Mouse (Mus musculus) embryonic facial prominence, embryonic 12.5 days (tissue): ENCODE measurements at regions not wholly inside any gene's neighbourhood (a gene's known extent, or its start where the extent isn't known, plus 50 kb on each side); places are given as distances from the start of the nearest gene placed in this dataset.
"Not testable (repeated sequence)": the region's sequence is repeated elsewhere in the genome, so short reads cannot be mapped to it uniquely, and the experiment has no call there.

ENCODE experiments used
- ATAC-seq: fragments of 200-750 bp; cut with Nextera tagmentation; 2 replicates; pipeline ENCODE4 v1.8.0; 2017; ENCODE audit not compliant: insufficient number of reproducible peaks, insufficient read depth, low FRiP score, low TSS enrichment
- H3K27ac ChIP-seq: fragments of 300-500 bp; sonication (generic); 2 replicates; pipeline ENCODE4 v1.5.1; 2016; ENCODE audit warnings: mild to moderate bottlenecking
- H3K27me3 ChIP-seq: fragments of 300-500 bp; sonication (generic); 2 replicates; pipeline ENCODE4 v1.6.1; 2016; ENCODE audit warnings: mild to moderate bottlenecking, moderate library complexity
- H3K36me3 ChIP-seq: fragments of 300-500 bp; sonication (generic); 2 replicates; pipeline ENCODE4 v1.6.1; 2016; ENCODE audit warnings: mild to moderate bottlenecking
- H3K4me1 ChIP-seq: fragments of 300-500 bp; sonication (generic); 2 replicates; pipeline ENCODE4 v1.6.1; 2016
- H3K4me2 ChIP-seq: fragments of 300-500 bp; sonication (generic); replicated peaks from 2 replicates; pipeline ENCODE4 v1.6.1; 2016; ENCODE audit warnings: mild to moderate bottlenecking, moderate library complexity
- H3K4me3 ChIP-seq: fragments of 300-500 bp; sonication (generic); 2 replicates; pipeline ENCODE4 v1.5.1; 2016; ENCODE audit warnings: mild to moderate bottlenecking
- H3K9ac ChIP-seq: fragments of 300-500 bp; sonication (generic); 2 replicates; pipeline ENCODE4 v1.6.1; 2016; ENCODE audit warnings: mild to moderate bottlenecking, moderate library complexity
- H3K9me3 ChIP-seq: fragments of 300-500 bp; sonication (generic); 2 replicates; pipeline ENCODE4 v1.6.1; 2016; ENCODE audit warnings: mild to moderate bottlenecking, moderate library complexity
- WGBS: fragments of 180-500 bp; shearing (Covaris S2); methylation state at CpG from one replicate; pipeline ENCODE4 v1.1.7; 2016; 5-methylcytosine and 5-hydroxymethylcytosine counted together

DNA sequence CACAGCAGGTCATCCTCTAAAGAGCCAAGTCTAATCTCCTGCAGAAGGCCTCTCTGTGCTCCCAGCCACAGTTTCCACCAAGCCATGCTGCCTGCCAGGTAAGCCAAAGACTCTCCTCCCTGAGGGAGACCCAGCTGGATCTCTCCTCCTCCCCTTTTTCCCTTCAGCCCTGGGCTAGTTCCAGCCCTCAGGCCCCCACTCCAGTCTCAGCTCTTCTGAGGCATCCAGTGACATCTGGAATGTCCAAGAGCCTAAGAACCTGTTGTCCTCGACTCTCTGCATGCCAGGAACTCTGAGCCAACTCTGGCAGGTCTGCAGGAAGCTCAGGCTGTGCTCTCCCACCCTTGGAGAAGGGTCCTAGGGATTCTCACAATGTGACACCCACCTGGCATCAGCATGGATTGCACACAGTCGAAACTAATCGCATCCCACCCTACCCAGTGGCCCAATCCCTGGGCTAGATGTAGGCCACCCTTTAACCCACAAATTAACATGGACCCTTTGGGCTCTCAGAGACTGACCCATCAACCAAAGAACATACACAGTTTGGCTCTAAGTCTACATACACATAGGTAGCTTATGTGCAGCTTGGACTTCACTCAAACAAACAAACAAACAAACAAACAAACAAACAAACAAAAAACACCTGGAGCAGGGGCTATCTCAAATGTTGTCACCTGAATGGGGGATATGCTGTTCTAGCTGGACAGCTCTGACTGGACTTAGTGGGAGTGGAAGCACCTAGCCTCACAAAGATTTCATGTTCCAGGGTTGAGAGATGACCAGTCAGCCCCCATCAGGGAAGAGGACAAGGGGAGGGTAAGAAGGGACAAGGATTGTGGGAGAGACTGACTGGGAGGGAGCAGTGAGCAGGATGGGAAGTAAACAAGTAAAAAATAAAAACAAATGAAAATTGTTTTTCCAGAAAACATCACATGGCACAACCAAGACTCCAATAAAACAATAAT is 57.9 kb upstream of the Zfp709 start:
- ATAC-seq: peak; percentile 65
- 60% methylated on average over 3 of the region's 3 CpGs for WGBS

GRCm38 (mm10) chr8:71822749-71823148 is 59.1 kb upstream of the Zfp709 start:
- H3K4me2 ChIP-seq, ATAC-seq, H3K9me3 ChIP-seq, H3K4me3 ChIP-seq, H3K27ac ChIP-seq, H3K9ac ChIP-seq, H3K27me3 ChIP-seq, H3K4me1 ChIP-seq, H3K36me3 ChIP-seq: not testable (repeated sequence)
- WGBS: 64% methylated on average over 1 of the region's 1 CpGs

More for the DNA sequence above, 57.9 kb upstream of the Zfp709 start:
- not testable (repeated sequence) for H3K9ac ChIP-seq, H3K4me2 ChIP-seq, H3K4me3 ChIP-seq, H3K27ac ChIP-seq, H3K9me3 ChIP-seq, H3K4me1 ChIP-seq, H3K27me3 ChIP-seq, H3K36me3 ChIP-seq

DNA sequence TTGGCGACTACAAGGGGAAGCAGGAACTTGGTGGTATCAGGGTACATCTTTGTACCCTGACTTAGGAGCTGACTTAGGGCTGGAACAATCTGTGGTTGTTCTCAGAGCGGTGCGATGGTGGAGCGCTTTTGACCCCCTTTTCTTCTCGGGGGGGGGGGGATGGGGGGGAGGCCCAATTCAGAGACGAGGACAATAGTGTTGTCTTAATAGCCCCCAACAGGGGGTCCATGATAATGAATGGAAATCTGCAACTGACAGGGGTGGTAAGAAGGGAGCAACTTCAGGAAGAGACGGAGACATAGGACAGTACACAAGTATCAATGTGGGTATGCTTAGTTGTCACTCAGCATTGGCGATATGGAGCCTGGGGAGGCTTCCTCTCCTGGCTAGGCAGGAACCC is 61.9 kb upstream of the Zfp709 start:
- peak; percentile 69 for ATAC-seq
- H3K9ac ChIP-seq, H3K4me3 ChIP-seq, H3K27me3 ChIP-seq, H3K36me3 ChIP-seq, H3K4me2 ChIP-seq, H3K27ac ChIP-seq, H3K9me3 ChIP-seq, H3K4me1 ChIP-seq: not testable (repeated sequence)
- WGBS: 83% methylated on average over 8 of the region's 8 CpGs

GRCm38 (mm10) chr8:71819381-71819780 is 62.4 kb upstream of the Zfp709 start:
- 87% methylated on average over 9 of the region's 9 CpGs for WGBS
- H3K4me1 ChIP-seq, H3K4me3 ChIP-seq, H3K9me3 ChIP-seq, H3K27me3 ChIP-seq, H3K27ac ChIP-seq, H3K9ac ChIP-seq, H3K4me2 ChIP-seq, H3K36me3 ChIP-seq: not testable (repeated sequence)
- ATAC-seq: peak; percentile 77

DNA sequence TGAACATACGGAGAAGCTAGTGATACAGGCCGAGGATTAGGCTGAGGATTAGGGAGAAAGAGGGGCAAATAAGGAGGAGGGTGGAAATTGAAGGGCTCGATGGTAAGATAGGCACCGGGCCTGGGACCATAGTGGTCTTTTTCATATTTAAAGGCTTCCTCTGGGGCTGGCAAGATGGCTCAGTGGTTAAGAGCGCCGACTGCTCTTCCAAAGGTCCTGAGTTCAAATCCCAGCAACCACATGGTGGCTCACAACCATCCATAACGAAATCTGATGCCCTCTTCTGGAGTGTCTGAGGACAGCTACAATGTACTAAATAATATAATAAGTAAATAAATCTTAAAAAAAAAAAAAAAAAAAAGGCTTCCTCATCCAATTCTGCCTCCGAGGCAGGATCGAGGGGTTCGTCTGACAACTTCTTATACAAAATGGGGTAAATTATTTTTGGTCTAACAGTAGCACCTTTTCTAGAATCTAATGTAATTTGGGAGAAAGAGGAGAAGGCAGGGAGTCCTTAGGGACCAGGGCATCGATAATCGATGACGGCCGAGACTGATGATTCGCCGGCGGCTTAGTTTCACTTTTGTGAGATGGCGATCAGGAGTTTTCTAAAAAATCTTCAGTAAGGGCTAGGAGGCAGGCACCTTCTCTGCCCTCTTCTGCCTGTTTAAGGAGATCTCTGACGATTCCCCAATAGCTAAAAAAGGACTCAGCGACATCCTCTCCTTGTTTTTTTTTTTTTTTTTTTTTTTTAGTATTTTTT is 65.4 kb upstream of the Zfp709 start:
- WGBS: 89% methylated on average over 20 of the region's 20 CpGs
- ATAC-seq, H3K9me3 ChIP-seq, H3K36me3 ChIP-seq, H3K9ac ChIP-seq, H3K4me3 ChIP-seq, H3K27me3 ChIP-seq, H3K27ac ChIP-seq, H3K4me2 ChIP-seq, H3K4me1 ChIP-seq: not testable (repeated sequence)

- H3K4me2 ChIP-seq, H3K36me3 ChIP-seq, H3K9me3 ChIP-seq, H3K4me3 ChIP-seq, H3K27ac ChIP-seq, H3K9ac ChIP-seq, H3K4me1 ChIP-seq, H3K27me3 ChIP-seq, ATAC-seq: not testable (repeated sequence)
- WGBS: 93% methylated on average over 5 of the region's 5 CpGs
These were observed 66.0 kb upstream of the Zfp709 start for GRCm38 (mm10) chr8:71815813-71816212.

GRCm38 (mm10) chr8:71814740-71815514 is 66.9 kb upstream of the Zfp709 start:
- H3K36me3 ChIP-seq, H3K4me2 ChIP-seq, ATAC-seq, H3K9me3 ChIP-seq, H3K27me3 ChIP-seq, H3K4me3 ChIP-seq, H3K4me1 ChIP-seq, H3K27ac ChIP-seq, H3K9ac ChIP-seq: not testable (repeated sequence)
- 88% methylated on average over 14 of the region's 14 CpGs for WGBS

- not testable (repeated sequence) for H3K9me3 ChIP-seq, ATAC-seq, H3K27ac ChIP-seq, H3K4me3 ChIP-seq, H3K27me3 ChIP-seq, H3K4me1 ChIP-seq, H3K9ac ChIP-seq, H3K4me2 ChIP-seq, H3K36me3 ChIP-seq
- WGBS: 88% methylated on average over 4 of the region's 4 CpGs
These were observed 67.9 kb upstream of the Zfp709 start for GRCm38 (mm10) chr8:71813889-71814288.

GRCm38 (mm10) chr8:71813239-71813638 is 68.6 kb upstream of the Zfp709 start:
- not testable (repeated sequence) for H3K27me3 ChIP-seq, H3K27ac ChIP-seq, H3K4me3 ChIP-seq, H3K9me3 ChIP-seq, H3K4me1 ChIP-seq, H3K9ac ChIP-seq, H3K36me3 ChIP-seq, H3K4me2 ChIP-seq, ATAC-seq
- WGBS: 89% methylated on average over 8 of the region's 8 CpGs

DNA sequence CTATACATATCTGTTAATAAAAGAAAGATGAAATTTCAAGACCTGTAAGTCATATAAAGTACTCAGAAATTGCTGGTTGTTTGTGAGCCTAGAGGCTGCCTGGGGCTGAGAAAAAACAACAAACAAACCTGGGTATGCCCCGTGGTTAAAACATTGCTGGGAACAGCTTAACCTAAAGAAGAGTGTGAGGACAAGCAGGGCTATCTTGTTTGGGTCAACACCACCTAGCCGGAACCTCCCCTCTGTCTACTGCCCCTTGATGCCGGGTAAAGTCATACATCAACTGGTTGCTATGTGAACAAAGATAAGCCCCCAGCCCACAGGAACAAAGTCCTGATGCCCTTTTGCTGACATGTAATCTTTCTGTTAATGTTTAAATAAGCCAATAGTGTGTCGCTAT is 74.0 kb upstream of the Zfp709 start:
- WGBS: 71% methylated on average over 3 of the region's 4 CpGs
- not testable (repeated sequence) for H3K9ac ChIP-seq, H3K27ac ChIP-seq, H3K27me3 ChIP-seq, ATAC-seq, H3K4me1 ChIP-seq, H3K4me2 ChIP-seq, H3K9me3 ChIP-seq, H3K36me3 ChIP-seq, H3K4me3 ChIP-seq

GRCm38 (mm10) chr8:71804586-71804985 is 77.2 kb upstream of the Zfp709 start:
- not testable (repeated sequence) for H3K27ac ChIP-seq, H3K27me3 ChIP-seq, H3K4me2 ChIP-seq, ATAC-seq, H3K36me3 ChIP-seq, H3K4me3 ChIP-seq, H3K9ac ChIP-seq, H3K4me1 ChIP-seq, H3K9me3 ChIP-seq
- WGBS: 79% methylated on average over 1 of the region's 1 CpGs
